Mouse (Mus musculus) liver, embryonic 14.5 days (tissue): ENCODE results near the gene Bcdin3d.

ENCODE experiments used
- CTCF ChIP-seq: IDR thresholded peaks from 2 replicates; pipeline ENCODE4 v1.5.1; 2016; ENCODE audit warnings: antibody characterized with exemption, low read depth, control low read depth
- EP300 ChIP-seq: IDR thresholded peaks from 2 replicates; pipeline ENCODE4 v1.6.1; 2016; ENCODE audit warnings: antibody characterized with exemption, low read depth

DNA sequence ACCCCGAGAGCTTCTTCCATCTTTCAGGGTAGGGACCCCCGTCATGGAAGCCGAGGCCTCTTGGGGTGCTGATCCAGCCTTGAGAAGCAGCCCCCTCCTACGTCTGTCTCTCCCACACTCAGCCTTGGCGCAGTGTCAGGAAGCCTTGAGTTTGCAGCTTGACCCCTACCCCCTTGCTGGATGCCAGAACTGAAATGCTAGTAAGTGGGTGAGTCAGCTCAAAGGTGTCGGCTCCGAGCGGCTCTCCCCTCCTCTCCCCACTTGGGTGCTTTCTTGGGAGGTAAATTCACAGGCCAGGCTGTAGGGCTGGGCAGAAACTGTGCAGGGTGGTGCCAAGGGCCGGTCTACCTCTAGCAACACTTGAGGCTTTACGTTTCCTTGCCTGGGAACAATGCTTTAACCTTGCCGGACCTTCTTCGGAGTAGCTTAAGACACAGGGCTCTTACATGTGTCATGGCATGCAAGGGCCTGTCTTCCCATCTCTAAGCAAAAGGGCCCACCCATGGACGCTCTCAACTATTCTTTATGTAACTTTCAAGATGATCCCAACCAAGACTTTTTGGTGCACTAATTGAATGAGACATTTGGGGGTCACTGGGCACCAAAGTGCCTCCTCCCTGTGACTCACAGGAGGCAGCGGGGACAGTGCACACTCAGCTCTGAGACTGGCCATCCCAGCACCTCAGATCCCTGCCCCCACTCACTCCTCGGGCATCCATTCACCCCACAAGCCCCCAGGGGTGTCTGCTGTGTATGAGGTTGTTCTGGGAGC, 31.0 kb upstream of the Bcdin3d start:
- TF ChIP-seq CTCF (no peak), EP300 (no peak)
